Mouse (Mus musculus) heart, embryonic 10.5 days (tissue): ENCODE measurements around the gene Zfp3. TPM values are rescaled to one million over a fixed set of nuclear protein-coding genes. Genes with fewer than 3 reads are reported as not detected.
"Not testable (repeated sequence)": the region's sequence is repeated elsewhere in the genome, so short reads cannot be mapped to it uniquely, and the experiment has no call there.

Experiments used
- DNase-seq: peaks from one replicate; pipeline ENCODE4 v3.0.0-alpha.2; 2017; ENCODE audit warnings: low spot score
- H3K27ac ChIP-seq: fragments of 300-500 bp; sonication (generic); 2 replicates; pipeline ENCODE4 v1.5.1; 2016; ENCODE audit warnings: mild to moderate bottlenecking
- H3K27me3 ChIP-seq: fragments of 300-500 bp; sonication (generic); 2 replicates; pipeline ENCODE4 v1.6.1; 2016; ENCODE audit warnings: mild to moderate bottlenecking; ENCODE audit not compliant: poor library complexity, insufficient read depth, severe bottlenecking
- H3K36me3 ChIP-seq: fragments of 300-500 bp; sonication (generic); 2 replicates; pipeline ENCODE4 v1.6.1; 2016; ENCODE audit warnings: mild to moderate bottlenecking, moderate library complexity
- H3K4me1 ChIP-seq: fragments of 300-500 bp; sonication (generic); 2 replicates; pipeline ENCODE4 v1.6.1; 2016; ENCODE audit warnings: mild to moderate bottlenecking
- H3K4me3 ChIP-seq: fragments of 300-500 bp; sonication (generic); 2 replicates; pipeline ENCODE4 v1.5.1; 2016; ENCODE audit warnings: mild to moderate bottlenecking, moderate library complexity
- H3K9me3 ChIP-seq: fragments of 300-500 bp; sonication (generic); 2 replicates; pipeline ENCODE4 v1.6.1; 2016; ENCODE audit warnings: mild to moderate bottlenecking, moderate library complexity
- WGBS: fragments of 180-500 bp; shearing (Covaris S2); methylation state at CpG from one replicate; pipeline ENCODE4 v1.1.7; 2016; 5-methylcytosine and 5-hydroxymethylcytosine counted together
- polyA plus RNA-seq: library from polyadenylated mRNA; unstranded; fragments of >200 nt; fragmentation: Nextera tagmentation; extraction: Ambion mirVana; gene quantifications from 2 replicates; pipeline ENCODE4 v1.2.1, GENCODE M21; 2016

The Zfp3 gene
- polyA plus RNA-seq, 1 experiment from 2014 or later: 7.6 TPM

GRCm38 (mm10) chr11:70765776-70766445, 1.9 kb downstream of the Zfp3 start:
- Histone ChIP-seq H3K4me1 (peaks cover 9% of the 10 kb centered on the region; the same call in 1 of the 2 replicates), H3K9me3 (no peaks in the 10 kb centered on the region), H3K27me3 (no peaks in the 10 kb centered on the region), H3K36me3 (peaks cover 13% of the 10 kb centered on the region; the same call in 1 of the 2 replicates), H3K4me3 (no peak overlapping the region), H3K27ac (no peak overlapping the region)
- WGBS: 68% methylated on average over 16 of the region's 16 CpGs
- no peak for DNase-seq

DNA sequence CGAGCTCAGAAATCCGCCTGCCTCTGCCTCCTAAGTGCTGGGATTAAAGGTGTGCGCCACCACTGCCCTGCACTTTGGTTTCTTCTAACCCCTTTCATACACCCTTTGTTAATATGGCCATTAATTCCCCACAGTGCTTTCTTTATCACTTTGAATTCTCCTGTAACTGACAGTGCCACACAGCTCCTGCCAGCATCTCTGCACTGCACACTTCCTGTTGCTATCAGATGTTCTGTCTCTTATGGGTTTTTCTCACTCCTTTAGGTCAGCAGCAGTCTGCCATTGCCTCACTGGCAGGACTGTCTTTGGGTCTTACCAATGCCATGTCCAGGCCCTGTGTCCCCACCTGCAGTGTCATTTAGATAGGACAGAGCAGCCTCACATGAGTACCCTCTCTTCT, 6.8 kb downstream of the Zfp3 start:
- Histone ChIP-seq H3K27me3 (no peaks in the 10 kb centered on the region), H3K9me3 (no peaks in the 10 kb centered on the region), H3K4me1 (no peaks in the 10 kb centered on the region), H3K36me3 (peaks cover 43% of the 10 kb centered on the region), H3K4me3 (no peak overlapping the region), H3K27ac (no peak overlapping the region)
- no peak for DNase-seq
- WGBS: 82% methylated on average over 3 of the region's 3 CpGs

- peak; percentile 89 for DNase-seq
- Histone ChIP-seq H3K4me3 (no peak overlapping the region), H3K27me3 (no peaks in the 10 kb centered on the region), H3K4me1 (no peaks in the 10 kb centered on the region), H3K27ac (no peak overlapping the region), H3K9me3 (no peaks in the 10 kb centered on the region), H3K36me3 (peaks cover 19% of the 10 kb centered on the region)
- WGBS: 29% methylated on average over 17 of the region's 17 CpGs
These were observed 13.0 kb downstream of the Zfp3 start for GRCm38 (mm10) chr11:70776830-70777571.

DNA sequence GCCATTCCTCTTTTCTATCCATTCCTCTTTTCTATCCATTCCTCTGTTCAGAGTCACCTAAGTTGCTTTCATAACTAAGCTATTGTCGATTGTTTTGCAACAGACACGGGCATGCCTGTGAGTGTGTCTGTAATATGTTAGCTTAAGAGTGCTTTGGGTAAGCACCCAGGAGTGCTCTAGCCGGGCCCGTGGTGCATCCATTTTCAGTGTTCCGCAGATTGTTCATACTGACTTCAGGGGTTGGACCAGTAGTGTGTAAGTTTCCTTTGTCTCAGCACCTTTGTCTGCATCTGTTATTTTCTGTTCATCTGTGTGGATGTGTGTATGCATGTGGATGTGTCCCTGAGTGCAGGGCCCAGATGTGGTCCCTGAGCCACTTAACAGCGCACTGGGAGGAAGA, 13.6 kb downstream of the Zfp3 start:
- 66% methylated on average over 6 of the region's 6 CpGs for WGBS
- Histone ChIP-seq H3K4me3 (no peak overlapping the region), H3K4me1 (no peaks in the 10 kb centered on the region), H3K36me3 (peaks cover 13% of the 10 kb centered on the region), H3K9me3 (no peaks in the 10 kb centered on the region), H3K27ac (no peak overlapping the region), H3K27me3 (no peaks in the 10 kb centered on the region)
- no peak for DNase-seq

DNA sequence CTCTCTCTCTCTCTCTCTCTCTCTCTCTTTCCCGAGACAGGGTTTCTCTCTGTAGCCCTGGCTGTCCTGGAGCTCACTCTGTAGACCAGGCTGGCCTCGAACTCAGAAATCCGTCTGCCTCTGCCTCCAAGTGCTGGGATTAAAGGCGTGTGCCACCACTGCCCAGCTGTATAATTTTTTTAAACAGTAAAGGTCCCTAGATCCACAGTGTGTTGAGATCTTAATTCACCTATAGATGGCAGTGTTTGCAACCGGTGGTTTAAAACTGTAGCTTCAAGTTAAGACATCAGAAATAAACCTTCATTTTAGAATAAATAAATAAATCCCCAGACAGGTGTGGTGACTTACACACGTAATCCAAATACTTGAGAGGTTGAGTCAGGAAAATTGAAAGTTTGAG, 14.0 kb downstream of the Zfp3 start:
- DNase-seq, H3K27me3 ChIP-seq: not testable (repeated sequence)
- 24% methylated on average over 6 of the region's 6 CpGs for WGBS

GRCm38 (mm10) chr11:70785908-70786307, 21.9 kb downstream of the Zfp3 start:
- Histone ChIP-seq H3K9me3 (no peaks in the 10 kb centered on the region), H3K4me3 (no peak overlapping the region), H3K36me3 (no peaks in the 10 kb centered on the region), H3K27me3 (no peaks in the 10 kb centered on the region), H3K4me1 (no peaks in the 10 kb centered on the region), H3K27ac (no peak overlapping the region)
- DNase-seq: no peak
- 58% methylated on average over 2 of the region's 2 CpGs for WGBS

More for the DNA sequence above, 14.0 kb downstream of the Zfp3 start:
- H3K36me3 ChIP-seq, H3K27ac ChIP-seq, H3K9me3 ChIP-seq, H3K4me3 ChIP-seq, H3K4me1 ChIP-seq: not testable (repeated sequence)

GRCm38 (mm10) chr11:70787052-70787451, 23.0 kb downstream of the Zfp3 start:
- no peak for DNase-seq
- no peaks in the 10 kb centered on the region for H3K9me3 ChIP-seq
- no peaks in the 10 kb centered on the region for H3K36me3 ChIP-seq
- H3K27ac ChIP-seq: no peak overlapping the region
- no peak overlapping the region for H3K4me3 ChIP-seq
- H3K4me1 ChIP-seq: no peaks in the 10 kb centered on the region
- WGBS: 72% methylated on average over 11 of the region's 11 CpGs
- H3K27me3 ChIP-seq: no peaks in the 10 kb centered on the region; the same call in 1 of the 2 replicates

GRCm38 (mm10) chr11:70788972-70789655, 25.1 kb downstream of the Zfp3 start:
- 84% methylated on average over 10 of the region's 10 CpGs for WGBS
- no peak for DNase-seq
- no peaks in the 10 kb centered on the region for H3K36me3 ChIP-seq
- H3K27me3 ChIP-seq: no peaks in the 10 kb centered on the region; the same call in 1 of the 2 replicates
- H3K4me1 ChIP-seq: no peaks in the 10 kb centered on the region
- no peak overlapping the region for H3K27ac ChIP-seq
- no peaks in the 10 kb centered on the region for H3K9me3 ChIP-seq
- no peak overlapping the region for H3K4me3 ChIP-seq

DNA sequence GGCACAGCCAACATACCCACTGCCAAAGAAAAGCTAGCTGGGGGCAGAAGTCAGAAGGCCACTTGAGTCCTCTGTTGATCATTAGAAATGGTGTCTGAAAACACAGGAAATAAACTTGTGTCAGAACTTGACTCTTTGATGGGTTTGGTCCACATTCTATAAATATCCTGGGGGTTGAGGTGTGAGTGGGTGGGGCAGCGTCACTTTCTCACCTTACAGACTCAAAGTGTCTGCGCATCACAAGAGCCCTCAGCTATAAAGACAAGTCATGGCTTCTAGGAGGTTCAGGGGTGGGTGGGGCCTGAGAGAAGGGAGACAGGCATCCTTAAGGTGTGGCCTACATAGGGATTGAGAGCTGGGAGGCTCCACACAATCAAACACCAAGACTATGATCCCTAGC, 26.4 kb downstream of the Zfp3 start:
- Histone ChIP-seq H3K27me3 (no peaks in the 10 kb centered on the region; the same call in 1 of the 2 replicates), H3K9me3 (no peaks in the 10 kb centered on the region), H3K4me1 (no peaks in the 10 kb centered on the region), H3K4me3 (no peak overlapping the region), H3K36me3 (no peaks in the 10 kb centered on the region), H3K27ac (no peak overlapping the region)
- no peak for DNase-seq
- 85% methylated on average over 2 of the region's 2 CpGs for WGBS

DNA sequence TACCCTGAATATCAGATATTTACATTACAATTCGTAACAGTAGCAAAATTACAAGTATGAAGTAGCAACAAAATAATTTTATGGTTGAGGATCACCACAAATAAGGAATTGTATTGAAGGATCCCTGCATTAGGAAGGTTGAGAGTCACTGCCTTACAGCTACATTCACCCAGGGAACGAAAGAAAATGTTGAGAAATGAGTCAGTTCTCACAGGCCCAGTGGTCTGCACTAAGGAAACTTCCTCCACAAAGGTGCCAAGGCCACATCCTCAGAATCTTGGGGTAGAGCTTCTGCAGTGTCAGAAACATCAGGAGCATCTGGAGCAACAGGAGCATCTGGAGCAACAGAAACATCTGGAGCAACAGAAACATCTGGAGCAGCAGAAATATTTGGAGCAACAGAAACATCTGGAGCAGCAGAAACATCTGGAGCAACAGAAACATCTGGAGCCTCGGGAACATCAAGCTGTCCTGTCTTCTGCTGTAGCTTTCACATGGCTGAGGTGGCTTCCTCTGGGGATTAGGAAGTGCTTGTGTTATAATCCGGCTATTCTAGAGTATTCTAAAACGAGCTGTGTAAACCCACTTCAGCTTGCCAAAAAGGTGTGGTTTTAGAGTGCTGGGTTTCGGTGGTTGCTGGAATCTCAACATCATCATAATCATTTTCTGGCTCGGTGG, 27.0 kb downstream of the Zfp3 start:
- WGBS: 66% methylated on average over 7 of the region's 7 CpGs
- H3K9me3 ChIP-seq: no peaks in the 10 kb centered on the region
- H3K27me3 ChIP-seq: no peaks in the 10 kb centered on the region; the same call in 1 of the 2 replicates
- no peak overlapping the region for H3K4me3 ChIP-seq
- DNase-seq: no peak
- H3K4me1 ChIP-seq: no peaks in the 10 kb centered on the region
- H3K27ac ChIP-seq: no peak overlapping the region
- H3K36me3 ChIP-seq: no peaks in the 10 kb centered on the region

- H3K4me1 ChIP-seq: no peaks in the 10 kb centered on the region
- H3K4me3 ChIP-seq: no peak overlapping the region
- no peak for DNase-seq
- no peaks in the 10 kb centered on the region for H3K9me3 ChIP-seq
- no peaks in the 10 kb centered on the region for H3K36me3 ChIP-seq
- H3K27ac ChIP-seq: no peak overlapping the region
- WGBS: 84% methylated on average over 5 of the region's 5 CpGs
- no peaks in the 10 kb centered on the region; the same call in 1 of the 2 replicates for H3K27me3 ChIP-seq
These were observed 27.7 kb downstream of the Zfp3 start for GRCm38 (mm10) chr11:70791676-70792075.

DNA sequence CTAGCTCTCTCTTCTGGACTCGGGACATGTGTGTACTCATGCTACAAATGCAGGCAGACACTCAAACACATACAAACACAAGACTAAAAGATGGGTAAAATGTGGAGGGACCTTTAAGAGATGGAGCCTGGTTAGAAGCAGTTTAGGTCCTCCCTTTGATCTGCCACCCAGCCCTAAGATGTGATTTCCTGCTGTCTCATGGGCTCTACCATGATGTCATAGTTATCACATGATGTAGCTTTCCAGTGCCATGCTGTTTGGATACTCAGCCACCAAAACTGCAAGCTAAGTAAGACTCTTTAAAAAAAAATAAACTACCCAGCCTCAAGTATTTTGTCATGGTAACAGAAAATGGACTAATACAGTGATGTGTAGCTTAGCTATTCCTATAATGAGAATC, 28.4 kb downstream of the Zfp3 start:
- WGBS: 86% methylated on average over 1 of the region's 1 CpGs
- Histone ChIP-seq H3K4me3 (no peak overlapping the region), H3K27me3 (no peaks in the 10 kb centered on the region; the same call in 1 of the 2 replicates), H3K27ac (no peak overlapping the region), H3K9me3 (no peaks in the 10 kb centered on the region), H3K36me3 (no peaks in the 10 kb centered on the region), H3K4me1 (no peaks in the 10 kb centered on the region)
- no peak for DNase-seq
